Mouse (Mus musculus) CH12.LX (cell line): ENCODE measurements at regions not wholly inside any gene's neighbourhood (a gene's known extent, or its start where the extent isn't known, plus 50 kb on each side); places are given as distances from the start of the nearest gene placed in this dataset.

Source experiments
- DNase-seq: peaks from one replicate; pipeline ENCODE4 v3.0.0-alpha.2; 2013; ENCODE audit errors: extremely low read depth
- H3K27ac ChIP-seq: 2 replicates; pipeline ENCODE4 v1.5.1; 2012; ENCODE audit warnings: low read depth, mild to moderate bottlenecking, control low read depth, moderate library complexity; ENCODE audit not compliant: insufficient read depth
- H3K27me3 ChIP-seq: replicated peaks from 2 replicates; pipeline ENCODE3; 2012; ENCODE audit warnings: inconsistent platforms
- H3K36me3 ChIP-seq, 2 experiments: replicated peaks in 1 of 2; 2 replicates each; pipeline versions ENCODE3 to v1.6.1; 2012; ENCODE audit warnings: inconsistent platforms in 1 of 2, low read length in 1 of 2, mild to moderate bottlenecking in 1 of 2, mixed read lengths in 1 of 2, moderate library complexity in 1 of 2; ENCODE audit not compliant: control insufficient read depth in 1 of 2, insufficient read depth in 1 of 2
- H3K4me1 ChIP-seq, 2 experiments: 2 replicates each; pipeline ENCODE4 v1.6.1; 2012; ENCODE audit warnings: inconsistent platforms in 1 of 2, moderate library complexity in 1 of 2; ENCODE audit not compliant: insufficient read depth in 2 of 2, control insufficient read depth in 1 of 2
- H3K4me2 ChIP-seq: 2 replicates; pipeline ENCODE4 v1.6.1; 2012; ENCODE audit warnings: low read depth, mild to moderate bottlenecking, control low read depth; ENCODE audit not compliant: poor library complexity, insufficient read depth, severe bottlenecking
- H3K4me3 ChIP-seq, 3 experiments: fragments of 150-350 bp in 1 of 3; sonication (generic) in 1 of 3; replicated peaks in 1 of 3; 2 replicates each; pipeline versions ENCODE3 to v1.5.1; 2011 to 2012; ENCODE audit warnings: low read depth in 2 of 3, low read length in 2 of 3, mild to moderate bottlenecking in 2 of 3, moderate library complexity in 2 of 3, control low read depth in 1 of 3, improper control_type of control experiment in 1 of 3, inconsistent platforms in 1 of 3, mixed read lengths in 1 of 3; ENCODE audit not compliant: poor library complexity in 1 of 3
- H3K79me2 ChIP-seq: replicated peaks from 2 replicates; pipeline ENCODE4 v1.6.1; 2012; ENCODE audit warnings: mild to moderate bottlenecking, moderate library complexity; ENCODE audit not compliant: control insufficient read depth, poor library complexity, insufficient read depth, severe bottlenecking; ENCODE audit errors: extremely low read depth
- H3K9ac ChIP-seq: 2 replicates; pipeline ENCODE4 v1.6.1; 2012; ENCODE audit warnings: low read depth, mild to moderate bottlenecking, control low read depth, moderate library complexity; ENCODE audit not compliant: insufficient read depth
- H3K9me3 ChIP-seq: replicated peaks from 2 replicates; pipeline ENCODE3; 2012; ENCODE audit warnings: low read length, inconsistent platforms, mixed read lengths
- CHD1 ChIP-seq: IDR thresholded peaks from 2 replicates; pipeline ENCODE4 v1.6.1; 2012; ENCODE audit warnings: low read depth, low read length, improper control_type of control experiment, inconsistent platforms
- ETS1 ChIP-seq: conservative IDR thresholded peaks from 2 replicates; pipeline ENCODE4 v1.6.1; 2012; ENCODE audit warnings: low read depth, mild to moderate bottlenecking, inconsistent platforms, low read length, improper control_type of control experiment, moderate library complexity
- GABPA ChIP-seq: IDR thresholded peaks from 2 replicates; pipeline ENCODE4 v1.6.1; 2012; ENCODE audit warnings: low read depth, low read length, improper control_type of control experiment, inconsistent platforms; ENCODE audit not compliant: insufficient replicate concordance
- IRF4 ChIP-seq: IDR thresholded peaks from 2 replicates; pipeline ENCODE4 v1.6.1; 2014; ENCODE audit warnings: low read depth, mild to moderate bottlenecking, inconsistent platforms, low read length, improper control_type of control experiment
- JUN ChIP-seq: IDR thresholded peaks from 2 replicates; pipeline ENCODE4 v1.6.1; 2011; ENCODE audit warnings: low read depth, mild to moderate bottlenecking, low read length, improper control_type of control experiment, moderate library complexity; ENCODE audit not compliant: insufficient read depth
- MAX ChIP-seq: IDR thresholded peaks from 2 replicates; pipeline ENCODE4 v1.6.1; 2011; ENCODE audit warnings: low read length, improper control_type of control experiment
- MYC ChIP-seq: IDR thresholded peaks from 2 replicates; pipeline ENCODE4 v1.6.1; 2011; ENCODE audit warnings: low read depth, mild to moderate bottlenecking, improper control_type of control experiment, low read length
- PAX5 ChIP-seq: IDR thresholded peaks from 2 replicates; pipeline ENCODE4 v1.6.1; 2012; ENCODE audit warnings: low read length, inconsistent platforms, mixed read lengths
- POLR2AphosphoS2 ChIP-seq: IDR thresholded peaks from 2 replicates; pipeline ENCODE4 v1.6.1; 2011; ENCODE audit warnings: low read depth, low read length, improper control_type of control experiment
- RAD21 ChIP-seq: IDR thresholded peaks from 2 replicates; pipeline ENCODE4 v1.6.1; 2011; ENCODE audit warnings: low read depth, mild to moderate bottlenecking, low read length, improper control_type of control experiment, moderate library complexity
- RCOR1 ChIP-seq: conservative IDR thresholded peaks from 2 replicates; pipeline ENCODE4 v1.6.1; 2012; ENCODE audit warnings: low read depth, mild to moderate bottlenecking, inconsistent platforms, low read length, improper control_type of control experiment
- SIN3A ChIP-seq: IDR thresholded peaks from 2 replicates; pipeline ENCODE4 v1.6.1; 2012; ENCODE audit warnings: low read length, improper control_type of control experiment, inconsistent platforms
- SMC3 ChIP-seq: IDR thresholded peaks from 2 replicates; pipeline ENCODE4 v1.6.1; 2011; ENCODE audit warnings: low read depth, low read length, improper control_type of control experiment
- TBP ChIP-seq: conservative IDR thresholded peaks from 2 replicates; pipeline ENCODE4 v1.6.1; 2011; ENCODE audit warnings: low read depth, low read length, improper control_type of control experiment
- UBTF ChIP-seq: IDR thresholded peaks from 2 replicates; pipeline ENCODE4 v1.6.1; 2012; ENCODE audit warnings: low read depth, mild to moderate bottlenecking, inconsistent platforms, low read length, improper control_type of control experiment, moderate library complexity
- USF2 ChIP-seq: conservative IDR thresholded peaks from 2 replicates; pipeline ENCODE4 v1.6.1; 2011; ENCODE audit warnings: low read depth, low read length, improper control_type of control experiment
- ZNF384 ChIP-seq: IDR thresholded peaks from 2 replicates; pipeline ENCODE4 v1.6.1; 2012; ENCODE audit warnings: low read depth, low read length, improper control_type of control experiment, inconsistent platforms
- dilution Hi-C: fragments of 300-500 bp; cut with MboI; formaldehyde crosslinking; loops from 2 replicates; pipeline ENCODE4 v1.14.3; 2020; ENCODE audit warnings: low sequenced_read_pairs; ENCODE audit not compliant: extremely low pct_unique_long_range_greater_than_20kb, extremely low pct_ligation_motif_present
- in situ Hi-C: fragments of 300-500 bp; cut with MboI; formaldehyde crosslinking; loops from 3 replicates; pipeline ENCODE4 v1.14.3; 2019; ENCODE audit warnings: low sequenced_read_pairs, low pct_ligation_motif_present, low pct_unique_long_range_greater_than_20kb, mixed read lengths

GRCm38 (mm10) chr5:75465701-75466100, 109.0 kb upstream of the Kit start:
- TF ChIP-seq ETS1 = no peak
- no peak for TF ChIP-seq MYC
- no peak for TF ChIP-seq ZNF384
- TF ChIP-seq, all 38 proteins: peak for 0
- dilution Hi-C loops = no loop called here

GRCm38 (mm10) chr5:75466941-75467340, 107.8 kb upstream of the Kit start:
- DNase-seq = no peak
- dilution Hi-C loops = no loop called here
- Histone ChIP-seq H3K4me3 (no peak overlapping the region), H3K9ac (no peak overlapping the region), H3K4me2 (no peak overlapping the region), H3K27me3 (no peaks in the 10 kb centered on the region), H3K36me3 (no peaks in the 10 kb centered on the region), H3K4me1 (no peaks in the 10 kb centered on the region), H3K79me2 (no peaks in the 10 kb centered on the region), H3K27ac (no peak overlapping the region), H3K9me3 (peaks cover 3% of the 10 kb centered on the region)
- no peak for TF ChIP-seq ZNF384
- TF ChIP-seq RAD21 = no peak
- TF ChIP-seq SIN3A = no peak
- no peak for TF ChIP-seq JUN
- no peak for TF ChIP-seq CHD1
- no peak for TF ChIP-seq IRF4
- TF ChIP-seq RCOR1 = no peak
- no peak for TF ChIP-seq MAX
- in situ Hi-C loops = no loop called here

More at GRCm38 (mm10) chr5:75465701-75466100, 109.0 kb upstream of the Kit start:
- DNase-seq = no peak
- H3K4me2 ChIP-seq = no peak overlapping the region
- H3K79me2 ChIP-seq = no peaks in the 10 kb centered on the region
- peaks cover 3% of the 10 kb centered on the region for H3K9me3 ChIP-seq
- no peak overlapping the region for H3K27ac ChIP-seq
- H3K4me3 ChIP-seq = no peak overlapping the region
- no peak overlapping the region for H3K9ac ChIP-seq
- in situ Hi-C loops = no loop called here
- no peaks in the 10 kb centered on the region for H3K27me3 ChIP-seq
- peaks cover 0 to 5% of the 10 kb centered on the region in 2 experiments; a peak in 2 of 4 replicates for H3K4me1 ChIP-seq
- H3K36me3 ChIP-seq = no peaks in the 10 kb centered on the region

GRCm38 (mm10) chr5:75467916-75468315, 106.8 kb upstream of the Kit start:
- H3K27ac ChIP-seq = no peak overlapping the region
- H3K9ac ChIP-seq = no peak overlapping the region
- no peak overlapping the region for H3K4me3 ChIP-seq
- peaks cover 3% of the 10 kb centered on the region for H3K9me3 ChIP-seq
- dilution Hi-C loops (no loop called here), in situ Hi-C loops (no loop called here)
- H3K36me3 ChIP-seq = no peaks in the 10 kb centered on the region
- no peak overlapping the region for H3K4me2 ChIP-seq
- DNase-seq = no peak
- H3K27me3 ChIP-seq = no peaks in the 10 kb centered on the region
- TF ChIP-seq PAX5 (no peak), USF2 (no peak), POLR2AphosphoS2 (no peak), SMC3 (no peak), GABPA (no peak), UBTF (no peak), TBP (no peak), RAD21 (no peak)
- TF ChIP-seq, all 38 proteins: peak for 0
- H3K4me1 ChIP-seq = no peaks in the 10 kb centered on the region
- H3K79me2 ChIP-seq = no peaks in the 10 kb centered on the region
